Mouse (Mus musculus): ENCODE data around the gene Olfr434. TPM values are rescaled to one million over a fixed set of nuclear protein-coding genes. Genes with fewer than 3 reads are reported as not detected.
A peak's percentile ranks its signal among the peaks of the same experiment; 100 is the strongest.
"Not testable (repeated sequence)": the region's sequence is repeated elsewhere in the genome, so short reads cannot be mapped to it uniquely, and the experiment has no call there.

Olfr434 gene
- polyA plus RNA-seq, 1 experiment from 2014 or later: not detected

DNA sequence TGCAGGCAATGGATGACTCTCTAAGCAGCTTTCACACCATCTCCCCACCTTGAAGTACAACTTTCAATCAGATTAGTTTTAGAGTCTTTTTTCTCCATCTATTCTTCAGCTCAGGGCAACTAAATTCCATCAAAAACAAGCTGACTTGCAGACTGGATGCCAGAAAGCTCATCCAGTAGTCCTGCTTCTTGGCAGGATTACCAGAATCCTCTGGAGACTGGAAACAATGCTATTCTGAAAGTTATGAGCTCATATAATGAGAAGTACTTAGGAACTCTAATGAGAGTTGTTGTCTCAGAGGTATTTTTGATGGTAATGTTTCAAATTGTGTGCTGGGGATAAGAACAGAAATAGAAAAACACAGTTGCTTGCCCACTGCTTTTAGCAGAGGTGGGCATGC, 16.0 kb upstream of the Olfr434 start, which contains the start of gene Olfr435:
Gene Olfr435, plus strand, starts transcription at position 366 of the 400 bp plus-strand sequence.
- Histone ChIP-seq H3K4me1 (ENCODE audit: insufficient read depth, low read depth, low read length) (no peaks in the 10 kb centered on the region), H3K4me3 (ENCODE audit: low read depth, low read length) (no peak within 1 kb of the TSS), H3K36me3 (ENCODE audit: insufficient read depth, low read length) (no peaks in the 10 kb centered on the region), H3K9me3 (ENCODE audit: low read length) (no peaks in the 10 kb centered on the region), H3K27ac (ENCODE audit: low read length) (no peak within 1 kb of the TSS), H3K4me2 (replicated peaks; ENCODE audit: low read depth, low read length) (no peak within 1 kb of the TSS), H3K27me3 (replicated peaks; ENCODE audit: insufficient read depth, low read length) (no peaks in the 10 kb centered on the region), H3K9ac (replicated peaks; ENCODE audit: low read depth) (no peak within 1 kb of the TSS)
- no peak for TF ChIP-seq CTCF (IDR thresholded peaks at IDR 0.05)
- no peak for TF ChIP-seq EP300 (IDR thresholded peaks at IDR 0.05)
- ATAC-seq (no peak), DNase-seq (ENCODE audit: low spot score) (no peak)

DNA sequence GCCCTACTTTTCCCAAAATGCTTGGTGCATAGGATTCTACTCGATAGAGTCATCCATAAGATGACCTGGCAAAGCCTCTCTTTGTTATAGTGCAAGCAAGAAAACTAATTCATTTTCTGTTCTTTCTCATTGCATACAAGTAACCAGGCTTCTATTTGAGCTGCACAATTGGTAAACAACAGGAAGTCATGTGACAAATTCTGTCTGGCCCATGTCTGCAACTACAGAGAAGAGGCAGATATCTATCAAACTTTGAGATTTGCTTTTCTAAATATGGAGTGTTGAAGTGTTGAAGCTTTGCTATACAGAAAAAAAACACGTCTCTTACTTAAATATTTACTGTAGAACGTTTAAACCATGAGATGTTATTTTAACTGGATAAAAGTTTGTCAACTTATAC, 14.7 kb upstream of the Olfr434 start:
- DNase-seq (ENCODE audit: low spot score) (no peak), ATAC-seq (no peak)
- Histone ChIP-seq H3K4me3 (ENCODE audit: low read depth, low read length) (no peak overlapping the region), H3K27me3 (replicated peaks; ENCODE audit: insufficient read depth, low read length) (no peaks in the 10 kb centered on the region), H3K36me3 (ENCODE audit: insufficient read depth, low read length) (no peaks in the 10 kb centered on the region), H3K9me3 (ENCODE audit: low read length) (no peaks in the 10 kb centered on the region), H3K27ac (ENCODE audit: low read length) (no peak overlapping the region), H3K4me1 (ENCODE audit: insufficient read depth, low read depth, low read length) (no peaks in the 10 kb centered on the region), H3K4me2 (replicated peaks; ENCODE audit: low read depth, low read length) (no peak overlapping the region), H3K9ac (replicated peaks; ENCODE audit: low read depth) (no peak overlapping the region)
- 29% methylated on average over 3 of the region's 3 CpGs for WGBS
- TF ChIP-seq CTCF (IDR thresholded peaks at IDR 0.05) (no peak), EP300 (IDR thresholded peaks at IDR 0.05) (no peak)

DNA sequence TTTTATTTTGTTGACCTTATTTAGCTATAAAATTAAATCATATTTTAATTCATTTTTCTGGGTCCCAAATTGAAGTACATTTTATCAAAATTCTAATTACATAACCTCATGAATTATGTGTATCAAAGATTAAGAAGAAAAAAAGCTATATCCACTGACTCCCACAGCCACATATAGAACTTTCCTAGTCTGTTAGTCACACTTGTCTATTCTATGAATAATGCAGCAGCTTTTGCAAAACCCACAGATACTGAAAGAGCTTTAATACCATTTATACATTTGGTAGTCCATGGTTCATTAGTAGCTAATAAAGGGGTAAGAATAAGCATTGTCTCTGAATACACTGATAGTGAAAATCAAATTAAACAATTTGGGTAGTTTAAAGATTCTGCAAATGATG, 10.0 kb upstream of the Olfr434 start:
- DNase-seq (ENCODE audit: low spot score) (no peak), ATAC-seq (no peak)
- Histone ChIP-seq H3K27me3 (replicated peaks; ENCODE audit: insufficient read depth, low read length) (no peaks in the 10 kb centered on the region), H3K9ac (replicated peaks; ENCODE audit: low read depth) (no peak overlapping the region), H3K4me3 (ENCODE audit: low read depth, low read length) (no peak overlapping the region), H3K9me3 (ENCODE audit: low read length) (no peaks in the 10 kb centered on the region), H3K36me3 (ENCODE audit: insufficient read depth, low read length) (no peaks in the 10 kb centered on the region), H3K27ac (ENCODE audit: low read length) (no peak overlapping the region), H3K4me1 (ENCODE audit: insufficient read depth, low read depth, low read length) (no peaks in the 10 kb centered on the region), H3K4me2 (replicated peaks; ENCODE audit: low read depth, low read length) (no peak overlapping the region)
- TF ChIP-seq CTCF (IDR thresholded peaks at IDR 0.05) (no peak), EP300 (IDR thresholded peaks at IDR 0.05) (no peak)

DNA sequence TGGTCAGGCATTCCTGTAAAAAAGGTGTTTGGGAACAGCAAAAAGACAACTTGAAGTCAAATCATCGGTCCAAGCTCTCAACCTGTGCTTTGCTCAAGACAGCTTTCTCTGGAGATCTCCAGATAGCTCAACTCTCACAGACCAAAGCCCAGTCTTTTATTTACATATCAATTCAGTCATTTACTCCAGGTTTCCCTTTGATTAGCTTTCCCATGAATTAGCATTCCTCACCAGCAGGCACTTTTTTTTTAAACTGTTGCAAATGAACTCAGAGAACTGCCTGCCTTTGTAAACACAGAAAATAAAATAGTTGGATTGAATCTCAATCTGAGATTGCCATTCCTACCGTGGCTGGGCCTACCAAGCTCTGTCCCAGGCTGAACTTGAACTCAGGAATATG, 7.5 kb upstream of the Olfr434 start:
- no peaks in the 10 kb centered on the region for H3K9me3 ChIP-seq (ENCODE audit: low read length)
- no peaks in the 10 kb centered on the region for H3K4me1 ChIP-seq (ENCODE audit: insufficient read depth, low read depth, low read length)
- no peak overlapping the region for H3K4me3 ChIP-seq (ENCODE audit: low read depth, low read length)
- no peaks in the 10 kb centered on the region for H3K27me3 ChIP-seq (replicated peaks; ENCODE audit: insufficient read depth, low read length)
- ATAC-seq (no peak), DNase-seq (ENCODE audit: low spot score) (no peak)
- H3K9ac ChIP-seq (replicated peaks; ENCODE audit: low read depth): no peak overlapping the region
- no peak overlapping the region for H3K27ac ChIP-seq (ENCODE audit: low read length)
- no peaks in the 10 kb centered on the region for H3K36me3 ChIP-seq (ENCODE audit: insufficient read depth, low read length)
- TF ChIP-seq EP300 (IDR thresholded peaks at IDR 0.05): no peak
- no peak for TF ChIP-seq CTCF (IDR thresholded peaks at IDR 0.05)
- 32% methylated on average over 2 of the region's 2 CpGs for WGBS
- no peak overlapping the region for H3K4me2 ChIP-seq (replicated peaks; ENCODE audit: low read depth, low read length)

DNA sequence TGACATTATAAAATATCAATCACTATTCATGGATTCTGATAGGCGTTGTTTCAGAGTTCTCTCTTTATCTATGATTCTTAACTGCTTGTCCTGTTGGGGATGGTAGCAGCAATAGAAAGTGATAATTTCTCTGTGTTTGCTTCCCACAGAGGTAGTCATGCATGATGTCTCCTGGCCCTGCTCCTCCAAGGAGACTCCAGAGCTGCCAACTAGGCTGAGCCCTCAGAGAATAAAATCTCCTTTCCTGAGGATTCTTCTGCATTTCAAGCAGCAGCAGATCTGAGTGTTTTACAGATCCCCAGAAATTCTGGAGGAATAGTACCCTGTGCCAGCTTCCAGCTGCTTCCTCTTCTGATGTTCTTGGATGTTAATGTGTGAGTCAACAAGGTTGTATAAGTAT, 18.4 kb downstream of the Olfr434 start, which contains the start of gene Olfr47:
Gene Olfr47, plus strand, starts transcription at position 275 of the 400 bp plus-strand sequence.
- H3K36me3 ChIP-seq (ENCODE audit: insufficient read depth, low read length); DNase-seq (ENCODE audit: low spot score); H3K9ac ChIP-seq (replicated peaks; ENCODE audit: low read depth); ATAC-seq; H3K27ac ChIP-seq (ENCODE audit: low read length); H3K4me1 ChIP-seq (ENCODE audit: insufficient read depth, low read depth, low read length); H3K9me3 ChIP-seq (ENCODE audit: low read length); H3K4me2 ChIP-seq (replicated peaks; ENCODE audit: low read depth, low read length); H3K27me3 ChIP-seq (replicated peaks; ENCODE audit: insufficient read depth, low read length); H3K4me3 ChIP-seq (ENCODE audit: low read depth, low read length): not testable (repeated sequence)
- WGBS: 73% methylated on average over 1 of the region's 1 CpGs

DNA sequence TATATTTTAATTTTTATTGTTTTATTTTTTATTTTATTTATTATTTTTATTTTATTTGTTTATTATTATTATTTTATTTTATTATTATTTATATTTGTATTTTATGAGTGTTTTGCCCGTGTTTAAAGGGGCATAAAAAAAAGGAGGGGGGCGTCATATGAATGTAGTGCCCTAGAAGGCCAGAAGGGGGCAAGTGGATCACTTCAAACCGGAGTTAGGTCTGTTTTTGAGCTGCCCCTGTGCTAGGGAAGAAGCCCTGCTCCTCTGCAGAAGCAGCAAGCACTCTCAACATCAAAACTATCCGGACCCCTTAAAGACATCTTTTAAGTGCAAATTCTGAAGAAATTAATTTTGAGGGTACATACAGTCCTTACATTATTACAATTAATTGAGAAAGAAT, 29.2 kb downstream of the Olfr434 start:
- H3K9me3 ChIP-seq (ENCODE audit: low read length): no peaks in the 10 kb centered on the region
- ATAC-seq (no peak), DNase-seq (ENCODE audit: low spot score) (no peak)
- H3K27ac ChIP-seq (ENCODE audit: low read length): no peak overlapping the region
- H3K4me2 ChIP-seq (replicated peaks; ENCODE audit: low read depth, low read length): no peak overlapping the region
- no peaks in the 10 kb centered on the region for H3K27me3 ChIP-seq (replicated peaks; ENCODE audit: insufficient read depth, low read length)
- TF ChIP-seq CTCF (IDR thresholded peaks at IDR 0.05) (peak; percentile 58), EP300 (IDR thresholded peaks at IDR 0.05) (no peak)
- 15% methylated on average over 4 of the region's 4 CpGs for WGBS
- no peak overlapping the region for H3K9ac ChIP-seq (replicated peaks; ENCODE audit: low read depth)
- H3K36me3 ChIP-seq (ENCODE audit: insufficient read depth, low read length): no peaks in the 10 kb centered on the region
- H3K4me1 ChIP-seq (ENCODE audit: insufficient read depth, low read depth, low read length): no peaks in the 10 kb centered on the region
- H3K4me3 ChIP-seq (ENCODE audit: low read depth, low read length): no peak overlapping the region

DNA sequence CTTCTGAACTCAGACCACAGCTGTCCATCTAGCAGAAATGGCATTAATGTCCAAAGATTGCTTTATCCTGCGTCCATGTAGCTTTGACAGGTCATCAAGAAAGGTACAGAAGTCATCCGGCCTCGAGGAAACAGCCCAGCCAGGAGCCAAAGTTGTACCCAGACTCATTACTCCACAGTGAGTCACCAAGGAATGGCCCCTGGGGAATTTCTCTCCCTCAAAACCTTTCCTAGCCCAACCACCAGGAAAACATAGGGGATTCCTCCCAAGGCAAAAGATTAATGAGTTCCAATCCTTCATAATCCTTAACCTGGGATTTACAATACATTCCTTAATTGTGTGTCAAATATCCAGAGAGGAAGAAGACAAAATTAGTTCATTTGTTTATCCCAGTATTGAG, 34.6 kb downstream of the Olfr434 start:
- H3K9me3 ChIP-seq (ENCODE audit: low read length): no peaks in the 10 kb centered on the region
- WGBS: 52% methylated on average over 3 of the region's 3 CpGs
- H3K36me3 ChIP-seq (ENCODE audit: insufficient read depth, low read length): no peaks in the 10 kb centered on the region
- no peak overlapping the region for H3K4me3 ChIP-seq (ENCODE audit: low read depth, low read length)
- no peak overlapping the region for H3K4me2 ChIP-seq (replicated peaks; ENCODE audit: low read depth, low read length)
- H3K27me3 ChIP-seq (replicated peaks; ENCODE audit: insufficient read depth, low read length): no peaks in the 10 kb centered on the region
- DNase-seq (ENCODE audit: low spot score): no peak
- no peak overlapping the region for H3K9ac ChIP-seq (replicated peaks; ENCODE audit: low read depth)
- no peak for ATAC-seq
- no peak overlapping the region for H3K27ac ChIP-seq (ENCODE audit: low read length)
- H3K4me1 ChIP-seq (ENCODE audit: insufficient read depth, low read depth, low read length): no peaks in the 10 kb centered on the region
- TF ChIP-seq CTCF (IDR thresholded peaks at IDR 0.05): no peak
- TF ChIP-seq EP300 (IDR thresholded peaks at IDR 0.05): no peak
